Mouse (Mus musculus): ENCODE data around the gene 4833423E24Rik. TPM values are rescaled to one million over a fixed set of nuclear protein-coding genes. Genes with fewer than 3 reads are reported as not detected.

Gene 4833423E24Rik
- not detected in 2 replicates for total RNA-seq (2023)

DNA sequence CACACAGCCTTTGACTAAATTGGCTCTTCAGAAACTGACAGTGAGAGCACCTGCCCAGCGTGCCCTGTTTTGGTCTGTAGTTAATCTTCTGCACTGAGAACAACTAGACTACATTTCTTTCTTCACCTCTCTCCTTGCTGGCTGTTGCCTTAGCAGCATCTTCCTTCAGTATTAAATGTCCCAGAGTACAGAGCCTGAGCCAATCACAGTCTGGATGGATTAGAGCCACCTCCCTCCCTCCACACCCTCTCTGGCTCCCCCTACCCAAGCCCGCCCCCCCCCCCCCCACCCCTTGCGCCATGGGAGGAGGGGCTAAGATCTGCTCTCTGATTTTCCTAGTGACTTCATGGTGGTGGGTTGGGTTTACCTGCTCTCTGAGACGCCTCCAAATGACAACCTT, at the start of gene 4833423E24Rik:
Gene 4833423E24Rik (minus strand): TSS at position 146 of the 400 bp plus-strand sequence.

DNA sequence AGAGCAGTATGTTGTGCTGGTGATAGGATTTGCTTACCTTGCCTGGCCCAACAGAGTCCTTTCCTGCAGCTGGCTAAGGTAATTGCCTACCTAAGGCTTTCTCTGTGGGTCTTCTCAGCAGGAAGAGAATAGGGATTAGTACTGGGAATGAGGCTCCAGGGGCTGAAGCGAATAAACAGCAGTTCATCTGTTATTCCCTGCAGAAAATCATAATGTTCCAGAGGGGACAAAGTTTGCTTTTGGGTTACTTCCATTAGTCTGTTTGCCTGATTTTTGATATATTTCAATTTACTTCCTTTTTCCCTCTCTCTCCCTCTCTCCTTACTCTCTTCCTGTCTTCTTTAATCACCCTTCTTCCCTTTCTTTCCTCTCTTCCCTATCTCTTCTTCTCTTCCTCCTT, 75.3 kb downstream of the 4833423E24Rik start, which contains the start of gene Olfr995:
Gene Olfr995 (minus strand): TSS at position 101 of the 400 bp plus-strand sequence.

DNA sequence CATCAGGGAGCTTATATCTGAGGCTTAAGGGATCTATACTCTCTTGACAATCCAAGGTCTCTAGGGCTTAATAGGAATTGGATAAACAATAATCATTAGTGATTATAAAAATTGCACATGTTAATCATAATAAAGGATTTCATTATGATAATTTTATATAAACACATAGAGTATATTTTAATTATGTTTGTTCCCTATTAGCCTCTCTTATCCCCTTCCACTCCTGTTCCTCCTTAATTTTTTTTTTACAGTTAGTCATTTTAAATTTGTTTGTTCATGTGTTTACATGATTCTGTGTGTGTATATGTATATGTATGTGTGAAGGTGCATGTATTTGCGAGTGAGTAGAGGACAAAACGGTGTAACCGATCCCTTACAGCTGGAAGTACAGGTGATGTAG, 82.5 kb downstream of the 4833423E24Rik start, which contains the start of gene Olfr994:
Gene Olfr994 (minus strand): TSS at position 101 of the 400 bp plus-strand sequence.

Other genes starting within 250 kb of the 4833423E24Rik start
- not detected in 2 replicates for gene Olfr987, start 179.7 kb downstream of the 4833423E24Rik start, total RNA-seq (2023)
- gene Olfr988, start 155.8 kb downstream of the 4833423E24Rik start, total RNA-seq (2023) = not detected in 2 replicates
- gene Olfr992, start 109.6 kb downstream of the 4833423E24Rik start, total RNA-seq (2023) = not detected in 2 replicates
- gene Olfr993, start 104.1 kb downstream of the 4833423E24Rik start, total RNA-seq (2023) = not detected in 2 replicates
- gene Olfr994, start 82.6 kb downstream of the 4833423E24Rik start, total RNA-seq (2023) = not detected in 2 replicates
- gene Olfr995, start 75.4 kb downstream of the 4833423E24Rik start, total RNA-seq (2023) = not detected in 2 replicates
- not detected in 2 replicates for gene Olfr996, start 60.2 kb upstream of the 4833423E24Rik start, total RNA-seq (2023)
- not detected in 2 replicates for gene Olfr998, start 69.9 kb upstream of the 4833423E24Rik start, total RNA-seq (2023)
- not detected in 2 replicates for gene Olfr1000, start 92.9 kb upstream of the 4833423E24Rik start, total RNA-seq (2023)
- gene Olfr1002, start 131.7 kb upstream of the 4833423E24Rik start, total RNA-seq (2023) = not detected in 2 replicates
- not detected in 2 replicates for gene Olfr154, start 145.4 kb upstream of the 4833423E24Rik start, total RNA-seq (2023)
- gene Olfr1006, start 159.7 kb upstream of the 4833423E24Rik start, total RNA-seq (2023) = not detected in 2 replicates
- gene Olfr1008, start 170.4 kb upstream of the 4833423E24Rik start, total RNA-seq (2023) = not detected in 2 replicates
- not detected in 2 replicates for gene Olfr1009, start 196.4 kb upstream of the 4833423E24Rik start, total RNA-seq (2023)
- gene Olfr1012, start 243.7 kb upstream of the 4833423E24Rik start, total RNA-seq (2023) = not detected in 2 replicates
- not detected in 2 replicates for gene Olfr1013, start 248.1 kb upstream of the 4833423E24Rik start, total RNA-seq (2023)

All from neutrophil, adult 65 days (primary cell).